Mouse (Mus musculus): ENCODE measurements around the gene Gm16253. TPM values are rescaled to one million over a fixed set of nuclear protein-coding genes. Genes with fewer than 3 reads are reported as not detected.

The Gm16253 gene
- polyA plus RNA-seq, 1 experiment from 2014 or later = 1.7 TPM

GRCm38 (mm10) chr3:96566661-96567450, 9.9 kb upstream of the Gm16253 start:
- no peaks in the 10 kb centered on the region; the same call in 1 of the 2 replicates for H3K27me3 ChIP-seq
- 91% methylated on average over 8 of the region's 8 CpGs for WGBS
- no peaks in the 10 kb centered on the region for H3K36me3 ChIP-seq (replicated peaks)
- H3K9me3 ChIP-seq = no peaks in the 10 kb centered on the region
- no peak for ATAC-seq (ENCODE audit: low FRiP score)
- no peak overlapping the region for H3K4me2 ChIP-seq
- H3K27ac ChIP-seq = no peak overlapping the region
- no peak overlapping the region for H3K9ac ChIP-seq
- H3K4me3 ChIP-seq (replicated peaks) = no peak overlapping the region
- H3K4me1 ChIP-seq = no peaks in the 10 kb centered on the region

DNA sequence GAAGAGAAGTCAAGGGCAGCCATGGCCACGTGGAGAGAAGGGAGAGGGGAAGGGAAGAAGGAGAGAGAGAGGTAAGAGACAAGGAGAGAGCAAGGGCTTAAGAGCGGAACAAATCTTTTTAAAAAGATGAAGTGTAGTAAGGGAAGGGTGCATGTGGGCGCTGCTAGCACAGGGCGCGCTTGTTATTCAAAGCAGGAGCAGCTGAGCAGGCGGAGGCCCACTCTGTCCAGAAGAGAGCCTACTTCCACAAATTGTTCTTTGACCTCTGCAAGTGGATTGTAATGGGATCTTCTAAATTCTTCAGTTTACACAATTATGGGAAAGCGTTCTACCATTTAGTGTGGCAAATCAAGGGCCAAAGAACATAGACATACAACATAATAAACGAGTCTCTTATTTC, 8.2 kb upstream of the Gm16253 start:
- Histone ChIP-seq H3K9me3 (no peaks in the 10 kb centered on the region), H3K36me3 (replicated peaks) (no peaks in the 10 kb centered on the region), H3K27ac (no peak overlapping the region), H3K27me3 (no peaks in the 10 kb centered on the region; the same call in 1 of the 2 replicates), H3K9ac (no peak overlapping the region), H3K4me3 (replicated peaks) (no peak overlapping the region), H3K4me1 (no peaks in the 10 kb centered on the region), H3K4me2 (no peak overlapping the region)
- no peak for ATAC-seq (ENCODE audit: low FRiP score)
- 81% methylated on average over 8 of the region's 8 CpGs for WGBS

DNA sequence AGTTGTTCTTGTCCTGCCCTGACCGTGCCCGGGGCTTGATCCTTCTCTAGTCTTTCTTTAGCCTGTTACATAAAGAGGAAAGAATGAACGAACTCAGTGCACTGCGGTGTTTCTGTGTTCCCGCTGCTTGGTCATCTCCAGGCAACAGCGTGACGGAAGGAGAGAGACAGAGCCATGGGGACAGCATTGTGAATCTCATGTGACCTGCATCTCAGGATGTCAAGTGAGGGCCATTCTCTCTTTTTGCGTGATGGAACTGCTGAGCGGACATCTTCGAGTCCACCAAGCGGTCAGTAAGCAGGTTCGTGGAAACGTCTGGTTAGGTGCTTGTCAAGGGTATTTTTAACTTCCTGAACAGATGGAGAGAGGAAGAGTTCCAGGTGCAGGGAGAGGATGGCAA, 7.3 kb upstream of the Gm16253 start:
- no peaks in the 10 kb centered on the region for H3K36me3 ChIP-seq (replicated peaks)
- H3K4me1 ChIP-seq = no peaks in the 10 kb centered on the region
- H3K27me3 ChIP-seq = no peaks in the 10 kb centered on the region; the same call in 1 of the 2 replicates
- no peak for ATAC-seq (ENCODE audit: low FRiP score)
- no peak overlapping the region for H3K4me2 ChIP-seq
- H3K9ac ChIP-seq = no peak overlapping the region
- no peak overlapping the region for H3K4me3 ChIP-seq (replicated peaks)
- no peak overlapping the region for H3K27ac ChIP-seq
- 92% methylated on average over 13 of the region's 13 CpGs for WGBS
- no peaks in the 10 kb centered on the region for H3K9me3 ChIP-seq

GRCm38 (mm10) chr3:96569966-96570605, 6.7 kb upstream of the Gm16253 start:
- H3K27me3 ChIP-seq = no peaks in the 10 kb centered on the region; the same call in 1 of the 2 replicates
- 91% methylated on average over 11 of the region's 11 CpGs for WGBS
- H3K9me3 ChIP-seq = no peaks in the 10 kb centered on the region
- no peak for ATAC-seq (ENCODE audit: low FRiP score)
- no peak overlapping the region for H3K27ac ChIP-seq
- H3K4me1 ChIP-seq = no peaks in the 10 kb centered on the region
- no peaks in the 10 kb centered on the region for H3K36me3 ChIP-seq (replicated peaks)
- H3K4me3 ChIP-seq (replicated peaks) = no peak overlapping the region
- H3K4me2 ChIP-seq = no peak overlapping the region
- H3K9ac ChIP-seq = no peak overlapping the region

DNA sequence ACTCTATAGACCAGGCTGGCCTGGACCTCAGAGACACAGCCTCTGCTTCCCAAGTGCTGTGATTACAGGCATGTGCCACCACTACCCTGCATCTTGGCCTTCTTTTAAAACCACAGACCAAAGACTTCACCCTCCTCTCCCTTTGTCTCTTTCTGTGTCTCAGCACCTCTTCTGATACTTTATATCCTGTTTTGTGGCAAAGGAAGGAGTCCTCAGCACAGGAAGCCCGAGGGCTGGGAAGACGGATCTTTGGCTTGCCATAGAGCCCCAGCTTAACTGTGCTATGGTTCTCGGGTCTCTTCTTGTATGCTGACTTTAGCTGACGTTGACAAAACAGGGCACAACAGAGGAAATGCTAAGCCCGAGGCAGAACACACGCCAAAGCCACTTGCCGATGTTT, 6.1 kb upstream of the Gm16253 start:
- no peak overlapping the region for H3K4me3 ChIP-seq (replicated peaks)
- no peak overlapping the region for H3K4me2 ChIP-seq
- 76% methylated on average over 7 of the region's 7 CpGs for WGBS
- H3K27me3 ChIP-seq = no peaks in the 10 kb centered on the region; the same call in 1 of the 2 replicates
- H3K27ac ChIP-seq = no peak overlapping the region
- no peaks in the 10 kb centered on the region for H3K36me3 ChIP-seq (replicated peaks)
- no peaks in the 10 kb centered on the region for H3K4me1 ChIP-seq
- no peak overlapping the region for H3K9ac ChIP-seq
- no peak for ATAC-seq (ENCODE audit: low FRiP score)
- H3K9me3 ChIP-seq = no peaks in the 10 kb centered on the region

DNA sequence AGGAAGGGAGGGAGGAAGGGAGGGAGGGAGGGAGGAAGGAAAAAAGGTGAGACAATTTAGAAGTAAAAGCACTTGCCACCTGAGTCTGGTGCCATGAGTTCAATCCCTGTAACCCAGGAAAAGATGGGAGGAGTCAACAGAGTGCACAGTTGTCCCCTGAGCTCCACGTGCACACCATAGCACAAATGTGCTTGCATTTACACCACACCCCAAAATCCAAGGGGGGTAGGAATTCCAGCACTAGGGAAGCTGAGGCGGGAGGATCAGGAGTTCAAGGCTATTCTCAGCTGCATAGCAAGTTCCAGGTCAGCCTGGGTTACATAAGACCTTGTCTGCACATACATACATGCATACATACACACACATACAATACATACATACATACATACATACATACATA, 5.4 kb upstream of the Gm16253 start:
- Histone ChIP-seq H3K4me2 (no peak overlapping the region), H3K27ac (no peak overlapping the region), H3K4me1 (peaks cover 3% of the 10 kb centered on the region), H3K36me3 (replicated peaks) (no peaks in the 10 kb centered on the region), H3K4me3 (replicated peaks) (no peak overlapping the region), H3K9me3 (no peaks in the 10 kb centered on the region), H3K9ac (no peak overlapping the region), H3K27me3 (no peaks in the 10 kb centered on the region; the same call in 1 of the 2 replicates)
- WGBS = 83% methylated on average over 2 of the region's 2 CpGs
- ATAC-seq (ENCODE audit: low FRiP score) = no peak

DNA sequence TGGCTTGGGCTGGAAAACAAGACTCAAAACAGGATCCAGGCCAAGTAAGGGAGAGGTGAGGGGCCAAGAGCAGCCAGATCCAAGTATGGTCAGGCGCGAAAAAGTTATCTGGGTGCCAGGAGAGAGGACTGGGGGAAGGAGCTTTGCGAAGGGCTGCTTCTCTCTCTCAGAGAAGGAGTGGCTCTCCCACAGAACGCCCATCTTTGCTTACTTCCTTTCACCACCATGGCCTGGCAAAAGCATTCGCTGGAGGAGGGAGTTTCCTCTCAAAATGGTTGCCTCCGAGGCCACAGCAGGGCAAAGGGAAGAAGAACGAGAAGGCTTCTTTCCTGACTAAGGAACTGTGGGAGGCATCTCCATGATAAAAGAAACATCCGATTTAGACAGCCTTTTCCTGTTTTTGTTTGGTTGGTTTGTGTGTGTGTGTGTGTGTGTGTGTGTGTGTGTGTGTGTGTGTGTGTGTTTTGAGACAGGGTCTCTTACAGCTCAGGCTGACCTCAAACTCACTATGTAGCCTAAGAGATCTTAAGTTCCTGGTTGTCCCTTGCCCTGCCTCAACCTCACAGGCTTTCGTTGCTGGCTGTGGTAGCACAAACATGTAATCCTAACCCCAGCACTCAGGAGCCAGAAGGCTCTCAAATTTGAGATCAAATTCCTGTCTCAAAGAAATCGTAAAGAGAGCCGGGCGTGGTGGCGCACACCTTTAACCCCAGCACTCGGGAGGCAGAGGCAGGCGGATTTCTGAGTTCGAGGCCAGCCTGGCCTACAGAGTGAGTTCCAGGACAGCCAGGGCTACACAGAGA, 4.7 kb upstream of the Gm16253 start:
- Histone ChIP-seq H3K9me3 (no peaks in the 10 kb centered on the region), H3K9ac (no peak overlapping the region), H3K36me3 (replicated peaks) (no peaks in the 10 kb centered on the region), H3K4me1 (peaks cover 10% of the 10 kb centered on the region), H3K4me3 (replicated peaks) (no peak overlapping the region), H3K27ac (no peak overlapping the region), H3K27me3 (no peaks in the 10 kb centered on the region; the same call in 1 of the 2 replicates), H3K4me2 (no peak overlapping the region)
- 85% methylated on average over 16 of the region's 16 CpGs for WGBS
- ATAC-seq (ENCODE audit: low FRiP score) = no peak

GRCm38 (mm10) chr3:96573611-96574511, 2.9 kb upstream of the Gm16253 start:
- no peak overlapping the region for H3K4me2 ChIP-seq
- WGBS = 83% methylated on average over 19 of the region's 19 CpGs
- no peak overlapping the region for H3K9ac ChIP-seq
- H3K36me3 ChIP-seq (replicated peaks) = no peaks in the 10 kb centered on the region
- no peak overlapping the region for H3K4me3 ChIP-seq (replicated peaks)
- H3K9me3 ChIP-seq = no peaks in the 10 kb centered on the region
- no peak for ATAC-seq (ENCODE audit: low FRiP score)
- no peak overlapping the region for H3K27ac ChIP-seq
- H3K4me1 ChIP-seq = peaks cover 15% of the 10 kb centered on the region
- H3K27me3 ChIP-seq = no peaks in the 10 kb centered on the region; the same call in 1 of the 2 replicates

DNA sequence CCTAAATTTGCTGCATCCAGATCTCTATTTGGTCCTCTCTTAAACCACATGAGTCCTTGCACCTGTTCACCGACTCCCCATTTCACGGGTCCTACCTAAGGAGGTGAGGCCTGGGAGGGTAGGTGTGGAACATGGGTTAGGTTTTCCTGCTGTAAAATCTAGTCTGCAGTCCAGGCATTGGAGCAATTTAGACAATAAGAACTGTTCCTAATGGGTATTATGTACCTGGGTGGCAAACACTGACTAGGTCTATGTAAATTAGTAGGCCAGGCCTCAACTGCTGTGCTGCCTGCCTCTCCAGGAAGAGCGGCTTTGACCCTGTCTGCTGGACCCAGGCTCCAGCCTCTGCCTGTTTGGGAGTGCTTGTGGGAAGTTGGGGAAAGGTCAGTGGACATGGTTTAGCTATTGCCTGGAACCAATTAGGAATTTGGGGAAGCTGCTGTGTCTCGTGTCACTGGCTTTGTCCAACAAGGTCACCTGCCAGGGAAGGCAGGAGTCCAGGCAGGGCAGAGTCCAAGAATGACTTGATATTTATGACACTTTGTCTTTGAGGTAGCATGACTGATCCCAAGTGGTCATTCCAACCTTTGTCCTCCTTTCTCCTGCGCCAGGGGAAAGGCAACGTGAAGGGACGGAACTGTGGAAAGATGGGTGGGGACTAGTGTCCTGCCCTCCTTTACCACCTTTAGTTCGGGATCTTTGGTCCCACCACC, 1.4 kb upstream of the Gm16253 start:
- ATAC-seq (ENCODE audit: low FRiP score) = no peak
- no peaks in the 10 kb centered on the region for H3K36me3 ChIP-seq (replicated peaks)
- no peaks in the 10 kb centered on the region for H3K9me3 ChIP-seq
- no peaks in the 10 kb centered on the region; the same call in 1 of the 2 replicates for H3K27me3 ChIP-seq
- no peak overlapping the region for H3K27ac ChIP-seq
- WGBS = 92% methylated on average over 8 of the region's 8 CpGs
- no peak overlapping the region for H3K4me2 ChIP-seq
- no peak overlapping the region for H3K4me3 ChIP-seq (replicated peaks)
- H3K9ac ChIP-seq = no peak overlapping the region
- H3K4me1 ChIP-seq = peaks cover 19% of the 10 kb centered on the region

DNA sequence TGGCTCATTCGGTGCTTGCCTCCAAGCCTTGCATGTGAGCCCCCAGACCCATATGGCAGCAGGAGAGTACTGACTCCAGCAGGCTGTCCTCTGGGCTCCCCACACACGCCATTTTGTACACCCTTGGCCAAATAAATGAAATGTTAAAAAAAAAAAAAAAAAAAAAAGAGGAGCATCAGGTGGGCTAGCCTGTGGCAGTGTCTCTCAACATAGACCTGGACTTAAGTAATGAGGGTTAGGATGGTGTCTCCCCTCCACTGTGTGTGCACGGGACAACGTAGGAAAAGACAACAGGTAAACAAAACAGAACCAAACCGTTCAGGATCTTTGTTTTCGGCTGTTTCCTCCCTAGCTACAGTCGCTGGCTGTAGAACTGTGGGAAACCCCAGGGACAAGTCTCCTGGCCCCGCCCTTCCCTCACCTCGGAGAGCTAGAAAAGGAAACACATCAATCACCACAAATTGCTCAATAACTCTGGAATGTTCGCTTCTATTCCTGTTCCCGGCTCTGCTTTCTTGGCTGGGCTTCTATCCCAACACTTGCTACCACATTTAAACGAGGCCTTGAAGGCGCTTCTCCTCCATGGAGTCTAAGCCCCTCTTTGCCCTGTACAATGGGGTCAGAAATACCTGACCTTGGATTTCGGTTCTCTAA, 652 bp upstream of the Gm16253 start:
- H3K9me3 ChIP-seq = no peaks in the 10 kb centered on the region
- H3K36me3 ChIP-seq (replicated peaks) = no peaks in the 10 kb centered on the region
- H3K4me3 ChIP-seq (replicated peaks) = no peak overlapping the region; the same call in 1 of the 2 replicates
- H3K4me2 ChIP-seq = peak overlapping the region; percentile 34
- H3K9ac ChIP-seq = no peak overlapping the region
- peak overlapping the region; percentile 59 for H3K27ac ChIP-seq
- 71% methylated on average over 14 of the region's 14 CpGs for WGBS
- ATAC-seq (ENCODE audit: low FRiP score) = 0 out of 2 replicates have a peak, but pooled peaks have one; percentile 1
- H3K4me1 ChIP-seq = peaks cover 26% of the 10 kb centered on the region
- H3K27me3 ChIP-seq = peaks cover 4% of the 10 kb centered on the region

DNA sequence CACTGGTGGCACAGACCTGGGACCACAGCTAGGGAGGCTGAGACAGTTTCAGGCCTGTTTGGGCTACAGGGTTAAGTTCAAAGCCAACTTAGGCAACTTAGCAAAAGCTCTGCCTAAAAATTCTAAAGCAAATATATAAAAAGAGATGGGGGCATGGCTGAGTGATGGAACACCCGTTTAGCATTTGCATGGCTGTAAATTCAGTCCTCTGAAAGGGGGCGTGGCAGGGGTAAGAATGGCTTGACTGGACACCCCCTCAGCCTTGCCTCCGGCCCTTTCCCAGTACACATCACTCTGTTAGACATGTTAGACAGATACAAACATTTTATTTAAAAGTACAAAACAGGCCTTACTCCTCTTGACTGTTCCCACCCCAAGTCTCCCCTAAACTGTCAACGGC, 782 bp downstream of the Gm16253 start:
- H3K4me3 ChIP-seq (replicated peaks) = no peak overlapping the region
- ATAC-seq (ENCODE audit: low FRiP score) = no peak
- WGBS = 74% methylated on average over 4 of the region's 4 CpGs
- no peak overlapping the region for H3K4me2 ChIP-seq
- H3K27me3 ChIP-seq = peaks cover 13% of the 10 kb centered on the region
- H3K4me1 ChIP-seq = peaks cover 26% of the 10 kb centered on the region
- peak overlapping the region; percentile 38; the same call in 1 of the 2 replicates for H3K27ac ChIP-seq
- no peak overlapping the region for H3K9ac ChIP-seq
- H3K9me3 ChIP-seq = no peaks in the 10 kb centered on the region
- no peaks in the 10 kb centered on the region for H3K36me3 ChIP-seq (replicated peaks)
